Mouse (Mus musculus) olfactory bulb, adult 2 months (tissue): ENCODE measurements around the gene Efhd2. TPM values are rescaled to one million over a fixed set of nuclear protein-coding genes. Genes with fewer than 3 reads are reported as not detected.

Experiments
- H3K27ac ChIP-seq: fragments of 200-500 bp; 2 replicates; pipeline ENCODE4 v1.5.1; 2012; ENCODE audit warnings: low read depth, low read length; ENCODE audit not compliant: insufficient read depth
- H3K4me1 ChIP-seq: fragments of 200-500 bp; 2 replicates; pipeline ENCODE4 v1.6.1; 2012; ENCODE audit warnings: low read length; ENCODE audit not compliant: control insufficient read depth, insufficient read depth
- H3K4me3 ChIP-seq: fragments of 200-500 bp; 2 replicates; pipeline ENCODE4 v1.5.1; 2012; ENCODE audit warnings: mild to moderate bottlenecking, low read depth, low read length, moderate library complexity; ENCODE audit not compliant: insufficient read depth
- CTCF ChIP-seq: fragments of 200-500 bp; IDR thresholded peaks from 2 replicates; pipeline ENCODE4 v1.5.1; 2012; ENCODE audit warnings: low read depth, mild to moderate bottlenecking, low read length, moderate library complexity; ENCODE audit not compliant: insufficient read depth
- POLR2A ChIP-seq: fragments of 200-500 bp; IDR thresholded peaks from 2 replicates; pipeline ENCODE4 v1.6.1; 2012; ENCODE audit warnings: mild to moderate bottlenecking, low read depth, low read length, moderate library complexity; ENCODE audit not compliant: insufficient read depth
- WGBS: fragments of 180-500 bp; shearing (Covaris S2); methylation state at CpG from one replicate; pipeline ENCODE4 v1.1.7; 2018; 5-methylcytosine and 5-hydroxymethylcytosine counted together
- polyA plus RNA-seq: library from polyadenylated mRNA; stranded (reverse); fragments of >200 nt; gene quantifications from 2 replicates; pipeline ENCODE4 v1.2.4, GENCODE M21; 2012; ENCODE audit warnings: low replicate concordance; ENCODE audit not compliant: missing spikeins, insufficient read depth, insufficient read length

The Efhd2 gene
- polyA plus RNA-seq, 1 experiment = not detected

DNA sequence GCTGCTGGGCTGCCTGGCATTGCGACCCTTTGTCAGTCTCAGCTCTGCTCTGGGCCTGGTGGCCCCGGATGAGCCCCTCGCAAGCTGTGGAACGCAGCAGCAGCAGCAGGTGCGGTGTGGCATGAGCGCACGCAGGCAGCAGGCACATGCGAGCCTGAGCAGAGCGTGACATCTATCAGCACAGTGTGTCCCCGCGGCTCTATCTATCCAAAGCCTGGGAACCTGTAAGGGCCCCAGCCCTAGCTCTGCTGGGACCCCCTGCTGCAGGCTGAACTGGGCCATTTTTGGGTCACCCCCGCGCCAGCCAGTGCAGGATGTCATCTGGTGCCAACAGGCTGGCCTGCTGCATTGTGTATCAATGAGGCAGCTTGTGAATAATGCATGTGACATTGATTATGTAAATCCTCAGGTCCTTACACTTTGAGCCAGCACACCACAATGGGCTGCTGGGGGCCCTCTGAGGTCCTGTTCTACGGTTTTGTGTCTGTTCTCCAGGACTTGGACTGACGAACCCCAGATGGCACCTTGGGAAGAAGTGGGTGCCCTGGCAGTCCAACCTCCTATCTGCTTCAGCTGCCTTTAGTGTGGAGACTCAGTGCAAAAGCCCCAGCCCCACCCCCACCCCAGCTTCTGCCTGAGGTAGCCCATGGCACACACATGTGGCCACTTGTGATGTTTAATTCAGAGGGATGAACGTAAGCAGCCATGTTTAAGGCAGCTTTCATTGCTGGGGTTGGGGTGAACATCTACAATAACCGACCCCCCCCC, 27.2 kb upstream of the Efhd2 start:
- peaks cover 30% of the 10 kb centered on the region for H3K4me1 ChIP-seq
- no peak overlapping the region for H3K27ac ChIP-seq
- TF ChIP-seq CTCF = no peak
- TF ChIP-seq POLR2A = no peak
- WGBS = 58% methylated on average over 17 of the region's 17 CpGs
- H3K4me3 ChIP-seq = no peak overlapping the region

DNA sequence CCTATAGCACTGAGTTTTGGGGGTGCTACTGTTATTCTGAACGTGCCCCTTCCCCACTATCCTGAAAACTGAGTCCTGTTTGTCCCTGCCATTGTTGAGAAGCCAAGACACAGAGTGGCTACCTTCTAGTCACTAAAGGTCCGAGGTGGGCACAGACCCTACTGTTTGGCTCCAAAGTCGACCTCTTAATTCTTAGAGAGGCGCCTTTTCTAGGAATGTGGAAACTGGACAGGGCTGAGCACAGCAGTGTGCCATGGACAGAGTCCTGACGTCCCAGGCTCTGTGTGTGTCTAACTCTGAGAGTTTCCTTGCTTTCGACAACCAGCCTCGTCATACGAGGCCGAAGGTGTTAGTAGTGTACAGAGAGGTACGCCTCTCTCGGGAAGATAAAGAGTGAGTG, 25.7 kb upstream of the Efhd2 start:
- TF ChIP-seq POLR2A = no peak
- TF ChIP-seq CTCF = no peak
- H3K27ac ChIP-seq = no peak overlapping the region
- H3K4me3 ChIP-seq = no peak overlapping the region
- 65% methylated on average over 11 of the region's 11 CpGs for WGBS
- H3K4me1 ChIP-seq = peaks cover 37% of the 10 kb centered on the region

DNA sequence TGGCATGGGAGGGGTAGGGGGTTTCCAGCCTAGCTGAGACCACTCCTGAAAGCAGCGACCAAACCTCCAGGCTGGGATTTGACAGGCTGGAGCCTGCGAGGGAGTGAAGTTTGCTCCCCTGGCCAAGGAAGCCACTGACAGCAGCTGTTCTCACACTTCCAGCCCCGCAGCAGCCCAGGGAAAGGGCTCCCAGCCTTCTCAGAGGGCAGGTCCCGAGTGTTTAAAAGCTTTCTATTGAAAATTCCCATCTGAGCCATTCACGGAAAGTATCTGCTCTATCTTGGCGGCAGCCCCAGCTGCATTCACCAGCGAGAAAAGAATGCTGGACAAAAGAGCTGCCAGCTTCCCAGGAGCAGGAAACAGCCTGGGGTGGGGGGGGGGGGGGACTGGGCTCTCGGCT, 25.2 kb upstream of the Efhd2 start:
- TF ChIP-seq CTCF (no peak), POLR2A (no peak)
- Histone ChIP-seq H3K27ac (peak overlapping the region; percentile 43; the same call in 1 of the 2 replicates), H3K4me1 (peaks cover 37% of the 10 kb centered on the region), H3K4me3 (no peak overlapping the region)
- 18% methylated on average over 8 of the region's 8 CpGs for WGBS

DNA sequence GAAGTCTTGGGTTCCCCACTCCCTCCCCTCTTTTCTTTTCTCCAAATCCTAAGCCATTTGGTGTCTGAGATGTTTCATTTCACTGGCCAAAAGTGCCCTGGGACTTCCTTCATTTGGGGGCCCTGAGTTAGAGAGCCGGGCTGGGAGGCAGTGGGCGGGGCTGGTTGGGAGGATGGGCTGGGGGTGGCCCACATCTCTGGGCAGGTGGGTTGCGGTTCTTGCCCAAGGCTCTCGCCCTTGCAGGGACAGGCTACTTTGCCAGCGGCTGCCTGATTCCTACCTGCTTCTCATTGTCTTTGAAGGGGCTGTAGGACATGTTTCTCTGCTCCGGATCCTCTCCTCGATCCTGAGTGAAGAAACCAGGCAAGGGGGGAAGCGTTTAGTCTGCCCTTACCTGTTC, 24.2 kb upstream of the Efhd2 start:
- Histone ChIP-seq H3K27ac (no peak overlapping the region), H3K4me1 (peaks cover 37% of the 10 kb centered on the region)

DNA sequence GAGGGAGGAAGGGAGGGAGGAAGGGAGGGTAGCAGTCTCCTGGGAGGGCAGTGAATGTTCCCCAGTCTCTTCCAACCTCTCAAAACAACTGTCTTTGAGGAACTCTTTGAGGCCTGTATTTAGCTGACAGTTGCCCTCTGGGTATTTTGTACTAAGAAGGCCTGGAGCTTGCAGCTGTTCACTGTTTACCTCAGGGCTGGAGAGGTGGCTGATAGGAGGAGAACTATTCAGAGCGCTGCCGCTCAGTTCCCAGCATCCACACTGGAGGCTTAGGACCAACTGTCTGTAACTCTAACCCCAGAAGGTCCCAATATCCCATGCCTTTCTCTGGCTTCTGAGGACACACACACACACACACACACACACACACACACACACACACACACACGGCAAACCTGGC, 23.1 kb upstream of the Efhd2 start:
- Histone ChIP-seq H3K4me3 (no peak overlapping the region), H3K4me1 (peaks cover 37% of the 10 kb centered on the region), H3K27ac (peak overlapping the region; percentile 54; the same call in 1 of the 2 replicates)
- no peak for TF ChIP-seq CTCF
- TF ChIP-seq POLR2A = no peak
- WGBS = 58% methylated on average over 3 of the region's 3 CpGs

More for the DNA sequence above, 24.2 kb upstream of the Efhd2 start:
- TF ChIP-seq POLR2A (no peak), CTCF (no peak)
- WGBS = 87% methylated on average over 8 of the region's 8 CpGs
- H3K4me3 ChIP-seq = no peak overlapping the region

DNA sequence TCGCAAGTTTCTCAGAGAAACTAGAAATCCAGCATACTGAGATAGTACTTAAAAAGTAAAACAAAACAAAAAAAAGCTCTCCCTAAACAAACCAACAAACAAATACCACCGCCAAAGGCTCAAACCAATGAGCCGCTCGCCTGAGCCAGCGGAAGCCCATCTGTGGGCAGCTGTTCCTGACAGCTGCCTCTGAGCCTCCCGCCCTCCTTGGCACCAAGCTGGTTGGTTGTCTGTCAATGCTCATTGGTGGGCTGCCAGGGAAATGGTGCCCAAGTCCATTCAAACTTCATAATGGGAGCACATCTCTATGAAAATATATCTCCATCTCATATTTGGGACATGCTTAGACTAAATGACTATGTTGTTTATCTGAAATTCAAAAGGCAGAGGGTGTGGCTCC, 22.5 kb upstream of the Efhd2 start:
- Histone ChIP-seq H3K27ac (no peak overlapping the region), H3K4me1 (peaks cover 35% of the 10 kb centered on the region)

DNA sequence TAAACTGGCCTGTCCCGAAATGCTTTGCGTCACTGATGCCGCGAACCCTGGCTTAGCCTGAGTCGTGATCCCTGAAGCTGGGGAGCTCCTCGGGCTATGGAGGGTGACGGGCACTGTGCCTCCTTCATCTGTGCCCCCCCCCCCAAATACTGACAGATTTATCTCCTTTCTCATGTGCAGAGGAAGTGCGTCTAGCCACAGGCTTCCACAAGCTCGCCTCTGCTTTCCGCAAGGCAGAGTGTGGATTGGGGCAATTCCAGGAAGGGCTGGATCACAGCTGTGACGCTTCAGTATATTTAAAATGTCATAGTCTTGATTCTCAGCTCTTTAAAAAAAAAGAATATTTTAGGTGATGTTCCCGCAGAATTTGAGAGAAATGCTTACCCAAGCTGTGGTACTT, 21.1 kb upstream of the Efhd2 start:
- WGBS = 78% methylated on average over 12 of the region's 12 CpGs
- H3K4me3 ChIP-seq = no peak overlapping the region
- H3K27ac ChIP-seq = no peak overlapping the region
- peaks cover 31% of the 10 kb centered on the region for H3K4me1 ChIP-seq
- TF ChIP-seq CTCF (no peak), POLR2A (no peak)

More for the DNA sequence above, 22.5 kb upstream of the Efhd2 start:
- WGBS = 67% methylated on average over 6 of the region's 6 CpGs
- TF ChIP-seq CTCF (no peak), POLR2A (no peak)
- H3K4me3 ChIP-seq = no peak overlapping the region

DNA sequence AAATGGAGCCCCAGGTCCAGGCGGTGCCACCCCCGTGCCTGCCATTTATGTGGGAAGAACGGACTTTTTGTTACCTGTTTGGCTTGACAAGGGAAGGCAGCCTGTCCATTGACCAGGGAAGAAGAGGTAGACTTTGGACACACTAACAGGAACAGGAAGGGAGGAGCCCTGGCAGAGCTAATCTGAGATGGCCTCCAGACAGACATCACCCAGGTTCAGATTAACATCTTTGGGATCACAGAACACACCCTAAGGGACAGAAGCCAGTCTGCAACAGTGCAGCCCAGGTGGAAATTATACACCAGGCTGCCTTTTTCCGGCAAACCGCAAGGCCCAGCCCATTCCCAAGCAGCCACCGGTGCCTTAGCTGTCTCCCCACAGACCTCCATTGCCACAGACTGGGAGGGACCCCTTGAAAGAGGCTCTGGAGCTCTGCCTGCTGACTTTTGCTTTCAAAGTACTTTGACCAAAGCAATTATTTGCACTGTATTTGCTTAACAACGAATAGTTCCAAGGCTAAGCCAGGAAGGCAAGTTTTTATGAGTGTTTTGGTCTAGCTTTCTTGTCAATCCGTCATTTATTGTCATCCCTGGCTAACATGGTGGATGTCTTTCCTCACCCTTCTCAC, 18.6 kb upstream of the Efhd2 start:
- TF ChIP-seq CTCF (no peak), POLR2A (no peak)
- H3K27ac ChIP-seq = no peak overlapping the region
- H3K4me1 ChIP-seq = peaks cover 16% of the 10 kb centered on the region
- 88% methylated on average over 8 of the region's 8 CpGs for WGBS
- H3K4me3 ChIP-seq = no peak overlapping the region

DNA sequence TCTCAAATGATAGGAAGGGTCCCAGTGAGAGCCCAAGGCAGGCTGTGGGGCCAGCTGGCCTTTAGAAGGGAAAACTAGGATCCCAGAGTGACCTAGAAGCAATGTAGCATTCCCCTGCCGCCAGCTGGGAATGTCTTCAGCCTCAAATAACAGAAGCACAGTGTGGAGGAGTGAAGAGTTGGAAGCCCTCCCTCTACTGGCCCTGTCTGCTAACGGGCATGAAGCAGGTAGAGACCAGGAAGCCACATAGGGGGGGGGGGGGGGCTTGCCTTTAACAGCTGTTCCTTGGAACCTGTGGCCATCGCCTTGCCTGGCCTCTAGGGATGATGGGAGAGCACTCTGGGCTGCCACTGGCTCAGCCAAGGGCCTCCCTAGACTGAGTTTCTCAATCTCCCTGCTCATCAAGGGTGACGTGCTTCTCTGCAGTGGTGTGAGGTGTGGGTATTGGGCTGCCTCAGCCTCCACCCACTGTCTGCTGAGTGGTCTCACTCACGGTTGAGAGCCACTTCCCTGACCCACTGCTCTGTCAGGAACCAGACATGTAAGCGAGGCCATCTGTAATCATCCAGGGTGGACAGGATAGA, 11.8 kb upstream of the Efhd2 start:
- 63% methylated on average over 6 of the region's 6 CpGs for WGBS
- TF ChIP-seq CTCF (no peak), POLR2A (no peak)
- peaks cover 14% of the 10 kb centered on the region for H3K4me1 ChIP-seq
- no peak overlapping the region for H3K4me3 ChIP-seq
- H3K27ac ChIP-seq = no peak overlapping the region
